Mouse (Mus musculus) ES-CJ7 (cell line): ENCODE data around the gene Dbnl.

Source experiments
- DNase-seq: peaks from one replicate; pipeline ENCODE4 v3.0.0; 2011; ENCODE audit warnings: low read depth, low spot score

Dbnl gene

GRCm38 (mm10) chr11:5788056-5789014 is at the start of gene Dbnl:
TSS of gene Dbnl (plus strand) at chr11:5788488.
- peak; percentile 94 for DNase-seq

- no peak for DNase-seq
Observed at GRCm38 (mm10) chr11:5738888-5739632, 49.2 kb upstream of the Dbnl start.

GRCm38 (mm10) chr11:5739846-5740245 is 48.4 kb upstream of the Dbnl start:
- no peak for DNase-seq

GRCm38 (mm10) chr11:5740599-5740964 is 47.7 kb upstream of the Dbnl start:
- DNase-seq, result no peak

GRCm38 (mm10) chr11:5740965-5741627 is 47.2 kb upstream of the Dbnl start:
- peak; percentile 81 for DNase-seq

GRCm38 (mm10) chr11:5742106-5742505 is 46.2 kb upstream of the Dbnl start:
- no peak for DNase-seq

GRCm38 (mm10) chr11:5744951-5745350 is 43.3 kb upstream of the Dbnl start:
- no peak for DNase-seq

GRCm38 (mm10) chr11:5753755-5754154 is 34.5 kb upstream of the Dbnl start:
- DNase-seq, result no peak

GRCm38 (mm10) chr11:5761820-5762632 is 26.3 kb upstream of the Dbnl start, which contains the start of gene Urgcp:
TSS of gene Urgcp (minus strand) at chr11:5762376.
- DNase-seq, result peak; percentile 96

- DNase-seq, result peak; percentile 27
Observed at GRCm38 (mm10) chr11:5762633-5762982, 25.7 kb upstream of the Dbnl start.

GRCm38 (mm10) chr11:5766019-5766418 is 22.3 kb upstream of the Dbnl start:
- no peak for DNase-seq

- peak; percentile 45 for DNase-seq
Observed at GRCm38 (mm10) chr11:5778481-5778880, 9.8 kb upstream of the Dbnl start.

- DNase-seq, result no peak
Observed at GRCm38 (mm10) chr11:5780035-5780499, 8.2 kb upstream of the Dbnl start.

- peak; percentile 52 for DNase-seq
Observed at GRCm38 (mm10) chr11:5782199-5782944, 5.9 kb upstream of the Dbnl start.

GRCm38 (mm10) chr11:5785732-5786131 is 2.6 kb upstream of the Dbnl start:
- no peak for DNase-seq

GRCm38 (mm10) chr11:5787671-5788055 is 625 bp upstream of the Dbnl start:
- no peak for DNase-seq

- no peak for DNase-seq
Observed at GRCm38 (mm10) chr11:5789071-5789753, 924 bp downstream of the Dbnl start.

GRCm38 (mm10) chr11:5789754-5790333 is 1.6 kb downstream of the Dbnl start:
- DNase-seq, result no peak

- no peak for DNase-seq
Observed at GRCm38 (mm10) chr11:5790431-5790830, 2.1 kb downstream of the Dbnl start.
